Mouse (Mus musculus) thymus, adult 2 months (tissue): ENCODE measurements at regions not wholly inside any gene's neighbourhood (a gene's known extent, or its start where the extent isn't known, plus 50 kb on each side); places are given as distances from the start of the nearest gene placed in this dataset.
"Not testable (repeated sequence)": the region's sequence is repeated elsewhere in the genome, so short reads cannot be mapped to it uniquely, and the experiment has no call there.

Experiments
- DNase-seq: peaks from one replicate; pipeline ENCODE4 v3.0.0; 2021
- H3K27ac ChIP-seq: fragments of 200-500 bp; 2 replicates; pipeline ENCODE4 v1.5.1; 2012; ENCODE audit warnings: low read length, control low read depth; ENCODE audit not compliant: control insufficient read depth, insufficient read depth
- H3K27me3 ChIP-seq: fragments of 200-500 bp; 2 replicates; pipeline ENCODE4 v1.6.1; 2012; ENCODE audit warnings: mild to moderate bottlenecking, low read length, moderate library complexity, mixed read lengths; ENCODE audit not compliant: control insufficient read depth, insufficient read depth
- H3K36me3 ChIP-seq: fragments of 200-500 bp; 2 replicates; pipeline ENCODE4 v1.6.1; 2012; ENCODE audit warnings: mild to moderate bottlenecking, low read length, moderate library complexity; ENCODE audit not compliant: control insufficient read depth, insufficient read depth
- H3K4me1 ChIP-seq: fragments of 200-500 bp; replicated peaks from 2 replicates; pipeline ENCODE4 v1.6.1; 2012; ENCODE audit warnings: low read length; ENCODE audit not compliant: control insufficient read depth, insufficient read depth
- H3K4me3 ChIP-seq: fragments of 200-500 bp; 2 replicates; pipeline ENCODE4 v1.5.1; 2012; ENCODE audit warnings: mild to moderate bottlenecking, low read length, control low read depth, moderate library complexity; ENCODE audit not compliant: control insufficient read depth, insufficient read depth
- CTCF ChIP-seq: fragments of 200-500 bp; IDR thresholded peaks from 2 replicates; pipeline ENCODE4 v1.5.1; 2012; ENCODE audit warnings: mild to moderate bottlenecking, control low read depth, low read length, moderate library complexity, borderline replicate concordance; ENCODE audit not compliant: control insufficient read depth, poor library complexity, insufficient read depth; ENCODE audit errors: extremely low read depth
- POLR2A ChIP-seq: fragments of 200-500 bp; IDR thresholded peaks from 2 replicates; pipeline ENCODE4 v1.6.1; 2012; ENCODE audit warnings: mild to moderate bottlenecking, low read length, control low read depth, moderate library complexity; ENCODE audit not compliant: control insufficient read depth, poor library complexity, insufficient read depth; ENCODE audit errors: extremely low read depth
- WGBS: fragments of 180-500 bp; shearing (Covaris S2); methylation state at CpG from one replicate; pipeline ENCODE4 v1.1.7; 2018; 5-methylcytosine and 5-hydroxymethylcytosine counted together

- WGBS = 78% methylated on average over 1 of the region's 1 CpGs
- DNase-seq = no peak
- H3K27me3 ChIP-seq = no peaks in the 10 kb centered on the region
- no peaks in the 10 kb centered on the region for H3K4me1 ChIP-seq
- H3K36me3 ChIP-seq = no peaks in the 10 kb centered on the region
- no peak overlapping the region for H3K4me3 ChIP-seq
- no peak for TF ChIP-seq CTCF
- no peak for TF ChIP-seq POLR2A
- no peak overlapping the region for H3K27ac ChIP-seq
These were observed 253.8 kb downstream of the Gm8797 start for GRCm38 (mm10) chr3:6004423-6004822.

- no peak overlapping the region for H3K4me3 ChIP-seq
- TF ChIP-seq POLR2A (no peak), CTCF (no peak)
- no peaks in the 10 kb centered on the region for H3K27me3 ChIP-seq
- 86% methylated on average over 1 of the region's 1 CpGs for WGBS
- no peaks in the 10 kb centered on the region for H3K4me1 ChIP-seq
- DNase-seq = no peak
- no peak overlapping the region for H3K27ac ChIP-seq
- H3K36me3 ChIP-seq = no peaks in the 10 kb centered on the region
These were observed 268.1 kb downstream of the Gm8797 start for GRCm38 (mm10) chr3:6018749-6019148.

DNA sequence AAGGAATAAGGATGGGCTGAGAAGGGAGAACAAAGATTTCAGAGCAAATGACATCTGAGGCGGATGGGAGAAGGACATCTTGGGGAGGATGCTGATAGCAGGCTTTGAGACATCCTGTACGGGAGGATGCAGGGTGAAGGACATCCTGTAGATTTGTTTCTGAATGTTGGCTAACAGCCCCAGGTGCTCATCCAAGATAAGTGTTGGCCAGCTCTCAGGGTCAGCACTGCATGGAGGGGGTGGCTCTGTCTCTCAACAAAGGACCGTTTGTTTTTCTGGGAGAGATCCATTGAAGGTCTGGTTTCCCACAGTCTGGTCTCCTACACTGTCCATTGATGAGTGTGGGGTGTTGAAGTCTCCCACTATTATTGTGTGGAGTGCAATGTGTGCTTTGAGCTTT is 290.7 kb downstream of the Gm8797 start:
- H3K4me1 ChIP-seq, H3K36me3 ChIP-seq, H3K4me3 ChIP-seq, DNase-seq, H3K27ac ChIP-seq, H3K27me3 ChIP-seq: not testable (repeated sequence)
- 58% methylated on average over 3 of the region's 3 CpGs for WGBS

- no peaks in the 10 kb centered on the region for H3K36me3 ChIP-seq
- DNase-seq = no peak
- TF ChIP-seq POLR2A (no peak), CTCF (no peak)
- H3K4me3 ChIP-seq = no peak overlapping the region
- no peak overlapping the region for H3K27ac ChIP-seq
- WGBS = 92% methylated on average over 4 of the region's 4 CpGs
- no peaks in the 10 kb centered on the region for H3K4me1 ChIP-seq
- no peaks in the 10 kb centered on the region for H3K27me3 ChIP-seq
These were observed 299.0 kb downstream of the Gm8797 start for GRCm38 (mm10) chr3:6049472-6050045.

- 94% methylated on average over 2 of the region's 2 CpGs for WGBS
- TF ChIP-seq CTCF = no peak
- TF ChIP-seq POLR2A = no peak
- H3K27me3 ChIP-seq = no peaks in the 10 kb centered on the region
- no peak overlapping the region for H3K4me3 ChIP-seq
- H3K4me1 ChIP-seq = no peaks in the 10 kb centered on the region
- DNase-seq = no peak
- H3K36me3 ChIP-seq = no peaks in the 10 kb centered on the region
- H3K27ac ChIP-seq = no peak overlapping the region
These were observed 301.3 kb downstream of the Gm8797 start for GRCm38 (mm10) chr3:6051901-6052300.

GRCm38 (mm10) chr3:6083855-6084254 is 333.2 kb downstream of the Gm8797 start:
- TF ChIP-seq POLR2A = no peak
- no peak for TF ChIP-seq CTCF
- WGBS = 78% methylated on average over 1 of the region's 1 CpGs
- no peak for DNase-seq
- H3K27ac ChIP-seq = no peak overlapping the region
- no peaks in the 10 kb centered on the region for H3K36me3 ChIP-seq
- H3K4me3 ChIP-seq = no peak overlapping the region
- H3K27me3 ChIP-seq = no peaks in the 10 kb centered on the region
- H3K4me1 ChIP-seq = no peaks in the 10 kb centered on the region

- Histone ChIP-seq H3K36me3 (no peaks in the 10 kb centered on the region), H3K27ac (no peak overlapping the region), H3K4me1 (no peaks in the 10 kb centered on the region), H3K27me3 (no peaks in the 10 kb centered on the region), H3K4me3 (no peak overlapping the region)
- no peak for DNase-seq
- TF ChIP-seq CTCF = no peak
- no peak for TF ChIP-seq POLR2A
- WGBS = 79% methylated on average over 9 of the region's 9 CpGs
These were observed 336.7 kb downstream of the Gm8797 start for GRCm38 (mm10) chr3:6087267-6087666.
